Mouse (Mus musculus): Measurements from ENCODE around the gene Mindy4. TPM values are rescaled to one million over a fixed set of nuclear protein-coding genes. Genes with fewer than 3 reads are reported as not detected.
A peak's percentile ranks its signal among the peaks of the same experiment; 100 is the strongest.
"Not testable (repeated sequence)": the region's sequence is repeated elsewhere in the genome, so short reads cannot be mapped to it uniquely, and the experiment has no call there.

Mindy4 gene
- polyA plus RNA-seq, 1 experiment from 2014 or later = 20.6 TPM

DNA sequence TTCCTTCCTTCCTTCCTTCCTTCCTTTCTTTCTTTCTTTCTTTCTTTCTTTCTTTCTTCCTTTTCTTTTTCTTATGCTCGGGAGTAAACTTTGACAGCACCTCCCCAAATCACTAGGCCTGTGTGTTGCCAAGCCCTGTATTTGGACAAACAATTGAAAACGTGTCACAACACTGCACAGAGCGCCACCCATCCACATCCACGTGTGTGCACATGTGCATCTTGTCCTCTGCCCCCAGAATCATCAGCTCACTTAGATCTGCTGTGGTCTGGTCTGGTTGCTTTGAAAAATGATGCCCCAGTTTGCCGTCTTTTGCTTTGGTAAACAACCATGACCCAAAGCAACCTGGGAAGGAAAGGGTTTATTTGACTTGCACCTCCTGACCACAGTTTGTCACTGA, 27.3 kb upstream of the Mindy4 start:
- Histone ChIP-seq H3K27ac (no peak overlapping the region), H3K4me3 (no peak overlapping the region), H3K4me1 (no peaks in the 10 kb centered on the region), H3K9ac (no peak overlapping the region), H3K9me3 (no peaks in the 10 kb centered on the region), H3K27me3 (no peaks in the 10 kb centered on the region), H3K36me3 (no peaks in the 10 kb centered on the region), H3K4me2 (replicated peaks) (no peak overlapping the region)
- 48% methylated on average over 5 of the region's 5 CpGs for WGBS
- ATAC-seq (ENCODE audit: insufficient number of reproducible peaks, insufficient read depth, low FRiP score, low TSS enrichment) = no peak

GRCm38 (mm10) chr6:55177060-55177732, 26.0 kb upstream of the Mindy4 start:
- Histone ChIP-seq H3K4me1 (no peaks in the 10 kb centered on the region), H3K27ac (no peak overlapping the region), H3K27me3 (no peaks in the 10 kb centered on the region), H3K4me2 (replicated peaks) (no peak overlapping the region), H3K9ac (no peak overlapping the region), H3K4me3 (no peak overlapping the region), H3K9me3 (no peaks in the 10 kb centered on the region), H3K36me3 (no peaks in the 10 kb centered on the region)
- 52% methylated on average over 12 of the region's 12 CpGs for WGBS
- ATAC-seq (ENCODE audit: insufficient number of reproducible peaks, insufficient read depth, low FRiP score, low TSS enrichment) = no peak

DNA sequence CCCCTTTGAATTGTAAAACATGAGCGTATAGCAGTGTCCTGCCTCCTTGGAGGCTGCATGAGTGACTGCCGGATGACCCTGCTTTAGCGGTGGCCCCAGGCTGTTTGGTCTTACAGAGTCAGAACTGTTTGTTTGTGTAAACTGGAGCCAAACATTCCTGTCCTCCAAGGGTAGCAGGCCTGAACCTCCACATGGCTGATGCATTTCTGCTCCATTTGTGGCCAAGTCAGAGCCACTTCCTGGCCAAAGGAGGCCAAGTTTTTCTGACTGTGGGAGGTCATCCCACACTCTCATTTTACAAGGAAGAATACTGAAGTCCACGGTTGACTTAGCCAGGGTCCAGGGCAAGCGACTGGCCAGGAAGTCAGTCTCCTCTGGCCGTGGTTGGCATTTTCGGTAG, 23.6 kb upstream of the Mindy4 start:
- no peaks in the 10 kb centered on the region for H3K4me1 ChIP-seq
- H3K4me2 ChIP-seq (replicated peaks) = no peak overlapping the region
- 65% methylated on average over 7 of the region's 7 CpGs for WGBS
- ATAC-seq (ENCODE audit: insufficient number of reproducible peaks, insufficient read depth, low FRiP score, low TSS enrichment) = no peak
- H3K9ac ChIP-seq = no peak overlapping the region
- no peak overlapping the region for H3K4me3 ChIP-seq
- H3K36me3 ChIP-seq = no peaks in the 10 kb centered on the region
- H3K9me3 ChIP-seq = no peaks in the 10 kb centered on the region
- no peak overlapping the region for H3K27ac ChIP-seq
- H3K27me3 ChIP-seq = no peaks in the 10 kb centered on the region

- 80% methylated on average over 1 of the region's 1 CpGs for WGBS
- Histone ChIP-seq H3K9me3 (no peaks in the 10 kb centered on the region), H3K27me3 (no peaks in the 10 kb centered on the region), H3K9ac (no peak overlapping the region), H3K27ac (no peak overlapping the region), H3K4me3 (no peak overlapping the region), H3K4me2 (replicated peaks) (no peak overlapping the region), H3K4me1 (no peaks in the 10 kb centered on the region), H3K36me3 (no peaks in the 10 kb centered on the region)
- ATAC-seq (ENCODE audit: insufficient number of reproducible peaks, insufficient read depth, low FRiP score, low TSS enrichment) = no peak
These were observed 20.3 kb upstream of the Mindy4 start for GRCm38 (mm10) chr6:55182655-55183430.

DNA sequence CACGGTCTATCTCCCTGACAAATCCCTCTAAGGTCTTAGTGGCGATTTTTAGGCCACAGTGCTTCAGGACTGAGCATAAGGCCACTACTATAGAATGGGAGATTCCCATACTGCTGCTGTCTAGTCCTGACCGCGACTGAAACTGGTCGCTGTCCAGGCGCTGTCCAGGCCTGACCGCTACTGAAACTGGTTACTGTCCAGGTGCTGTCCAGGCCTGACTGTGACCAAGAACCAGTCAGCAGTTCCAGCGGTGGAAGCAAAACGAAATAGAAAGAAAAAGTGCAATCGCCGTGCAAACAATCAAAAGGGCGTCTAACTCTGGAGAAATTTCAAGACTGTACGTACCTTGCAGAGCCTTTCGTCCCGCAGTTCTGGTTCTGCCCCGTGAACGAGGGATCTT, 15.4 kb upstream of the Mindy4 start:
- not testable (repeated sequence) for H3K4me2 ChIP-seq (replicated peaks); H3K9ac ChIP-seq; H3K4me3 ChIP-seq; H3K9me3 ChIP-seq; H3K27ac ChIP-seq; H3K36me3 ChIP-seq; H3K27me3 ChIP-seq; H3K4me1 ChIP-seq; ATAC-seq (ENCODE audit: insufficient number of reproducible peaks, insufficient read depth, low FRiP score, low TSS enrichment)
- 95% methylated on average over 17 of the region's 17 CpGs for WGBS

- Histone ChIP-seq H3K36me3 (no peaks in the 10 kb centered on the region), H3K4me3 (no peak overlapping the region), H3K4me1 (no peaks in the 10 kb centered on the region), H3K4me2 (replicated peaks) (no peak overlapping the region), H3K27ac (no peak overlapping the region), H3K27me3 (no peaks in the 10 kb centered on the region), H3K9ac (no peak overlapping the region), H3K9me3 (no peaks in the 10 kb centered on the region)
- ATAC-seq (ENCODE audit: insufficient number of reproducible peaks, insufficient read depth, low FRiP score, low TSS enrichment) = no peak
These were observed 13.8 kb upstream of the Mindy4 start for GRCm38 (mm10) chr6:55189406-55189805.

- H3K9me3 ChIP-seq = no peaks in the 10 kb centered on the region
- H3K4me1 ChIP-seq = no peaks in the 10 kb centered on the region
- H3K27me3 ChIP-seq = no peaks in the 10 kb centered on the region
- H3K27ac ChIP-seq = no peak overlapping the region
- no peaks in the 10 kb centered on the region for H3K36me3 ChIP-seq
- WGBS = 62% methylated on average over 4 of the region's 4 CpGs
- H3K4me3 ChIP-seq = no peak overlapping the region
- H3K9ac ChIP-seq = no peak overlapping the region
- H3K4me2 ChIP-seq (replicated peaks) = no peak overlapping the region
- ATAC-seq (ENCODE audit: insufficient number of reproducible peaks, insufficient read depth, low FRiP score, low TSS enrichment) = no peak
These were observed 11.6 kb upstream of the Mindy4 start for GRCm38 (mm10) chr6:55191537-55191936.

DNA sequence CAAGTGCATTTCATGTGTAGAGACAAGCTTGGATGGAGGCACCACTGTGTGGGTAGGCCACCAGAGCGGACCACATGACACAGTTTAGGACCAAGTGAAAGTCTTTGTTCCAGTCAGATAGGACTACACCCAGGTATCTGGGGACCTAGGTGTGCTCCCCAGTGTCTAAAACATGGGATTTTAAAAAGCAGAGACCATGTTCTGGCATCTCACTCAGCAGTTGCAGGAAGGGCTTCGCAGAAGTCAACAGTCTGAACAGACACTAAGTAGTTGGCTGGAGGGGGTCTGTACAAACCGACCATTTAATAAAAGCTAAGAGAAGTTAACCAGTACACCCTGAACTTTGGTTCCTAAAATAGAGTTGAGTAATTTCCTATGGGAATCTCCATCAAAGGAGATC, 10.0 kb upstream of the Mindy4 start:
- no peak for ATAC-seq (ENCODE audit: insufficient number of reproducible peaks, insufficient read depth, low FRiP score, low TSS enrichment)
- Histone ChIP-seq H3K9ac (no peak overlapping the region), H3K27me3 (no peaks in the 10 kb centered on the region), H3K4me2 (replicated peaks) (no peak overlapping the region), H3K4me1 (no peaks in the 10 kb centered on the region), H3K9me3 (no peaks in the 10 kb centered on the region), H3K27ac (no peak overlapping the region), H3K4me3 (no peak overlapping the region), H3K36me3 (no peaks in the 10 kb centered on the region)
- WGBS = 89% methylated on average over 3 of the region's 3 CpGs

- 88% methylated on average over 3 of the region's 3 CpGs for WGBS
- Histone ChIP-seq H3K9me3 (no peaks in the 10 kb centered on the region), H3K36me3 (no peaks in the 10 kb centered on the region), H3K27me3 (no peaks in the 10 kb centered on the region), H3K4me2 (replicated peaks) (no peak overlapping the region), H3K9ac (no peak overlapping the region), H3K27ac (no peak overlapping the region), H3K4me3 (no peak overlapping the region), H3K4me1 (peaks cover 3% of the 10 kb centered on the region)
- ATAC-seq (ENCODE audit: insufficient number of reproducible peaks, insufficient read depth, low FRiP score, low TSS enrichment) = no peak
These were observed 4.1 kb upstream of the Mindy4 start for GRCm38 (mm10) chr6:55199047-55199446.

- Histone ChIP-seq H3K4me3 (peak overlapping the region; percentile 50), H3K27me3 (no peaks in the 10 kb centered on the region), H3K4me2 (replicated peaks) (peak overlapping the region; percentile 58), H3K27ac (peak overlapping the region; percentile 87), H3K36me3 (no peaks in the 10 kb centered on the region; the same call in 1 of the 2 replicates), H3K9me3 (no peaks in the 10 kb centered on the region), H3K4me1 (peaks cover 26% of the 10 kb centered on the region), H3K9ac (peak overlapping the region; percentile 51)
- 0 out of 2 replicates have a peak, but pooled peaks have one; percentile 32 for ATAC-seq (ENCODE audit: insufficient number of reproducible peaks, insufficient read depth, low FRiP score, low TSS enrichment)
- WGBS = 68% methylated on average over 3 of the region's 3 CpGs
These were observed 748 bp downstream of the Mindy4 start for GRCm38 (mm10) chr6:55203931-55204330.

DNA sequence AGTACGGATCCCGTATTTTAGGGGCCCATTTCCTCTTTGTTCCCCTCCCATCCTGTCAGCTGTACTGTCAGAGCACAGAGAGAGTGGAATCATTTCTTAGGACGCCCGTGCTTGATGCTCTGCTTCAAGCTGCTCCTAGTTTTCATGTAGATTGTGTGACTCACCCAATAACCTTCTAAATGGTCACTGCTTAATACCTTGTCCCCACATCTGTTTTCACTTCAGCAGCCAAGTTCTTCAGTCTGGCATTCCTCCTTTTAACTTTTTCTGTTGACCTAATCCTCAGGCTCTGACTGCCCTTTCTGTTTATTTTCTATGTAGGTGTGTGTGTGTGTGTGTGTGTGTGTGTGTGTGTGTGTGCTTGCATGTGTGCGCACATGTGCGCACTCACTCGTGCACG, 4.6 kb downstream of the Mindy4 start:
- Histone ChIP-seq H3K4me3 (no peak overlapping the region), H3K36me3 (peaks cover 9% of the 10 kb centered on the region), H3K27ac (peak overlapping the region; percentile 50; the same call in 1 of the 2 replicates), H3K9me3 (no peaks in the 10 kb centered on the region), H3K9ac (no peak overlapping the region), H3K4me1 (peaks cover 36% of the 10 kb centered on the region), H3K27me3 (no peaks in the 10 kb centered on the region), H3K4me2 (replicated peaks) (no peak overlapping the region)
- no peak for ATAC-seq (ENCODE audit: insufficient number of reproducible peaks, insufficient read depth, low FRiP score, low TSS enrichment)
- WGBS = 54% methylated on average over 8 of the region's 8 CpGs

Measured in embryonic facial prominence, embryonic 12.5 days (tissue).